Mouse (Mus musculus): ENCODE measurements around the gene Cnnm2.
A peak's percentile ranks its signal among the peaks of the same experiment; 100 is the strongest.

The Cnnm2 gene

DNA sequence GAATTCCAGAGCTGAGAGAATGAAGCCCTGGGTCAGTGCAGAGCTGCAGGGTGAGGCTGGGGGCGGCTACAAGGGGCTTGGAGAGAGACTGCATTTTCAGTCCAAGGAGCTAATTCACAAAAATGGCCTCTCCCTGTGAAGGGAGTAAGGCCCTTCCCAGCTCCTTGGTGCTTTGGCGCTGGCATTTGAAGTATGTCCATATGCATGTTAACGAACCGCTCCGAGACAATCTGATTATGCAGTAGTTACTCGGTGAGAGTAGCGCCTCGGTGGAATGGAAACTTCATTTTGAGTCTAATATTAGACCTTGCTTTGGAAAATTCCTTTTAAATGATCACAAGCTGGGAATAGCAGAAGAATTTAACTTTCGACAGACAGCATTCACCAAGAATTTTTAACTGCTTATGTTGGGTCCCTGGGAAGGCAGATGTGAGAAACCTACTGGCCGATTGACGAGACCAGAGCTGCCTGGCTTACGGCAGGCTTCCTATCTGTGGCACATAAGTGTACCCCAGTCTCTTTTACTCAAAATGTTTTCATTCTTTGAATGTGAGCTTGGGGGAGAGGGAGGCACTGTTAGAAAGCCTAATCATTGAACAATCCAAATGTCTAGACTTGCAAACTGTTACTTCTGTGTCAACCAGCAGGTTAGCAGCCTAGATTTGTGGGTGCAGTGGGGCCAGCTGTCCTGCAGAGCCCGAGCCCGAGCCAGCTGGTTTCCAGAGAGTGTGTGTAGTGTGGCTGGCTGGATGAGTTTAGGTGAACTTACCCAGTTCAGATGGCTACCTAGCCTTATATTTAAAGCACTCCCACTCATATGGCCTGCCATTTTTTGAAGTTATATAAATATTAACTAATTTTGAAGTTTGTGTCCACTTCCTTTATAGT lies 87.2 kb downstream of the Cnnm2 start:
- no peak for DNase-seq (ENCODE audit: low read depth, low spot score)

DNA sequence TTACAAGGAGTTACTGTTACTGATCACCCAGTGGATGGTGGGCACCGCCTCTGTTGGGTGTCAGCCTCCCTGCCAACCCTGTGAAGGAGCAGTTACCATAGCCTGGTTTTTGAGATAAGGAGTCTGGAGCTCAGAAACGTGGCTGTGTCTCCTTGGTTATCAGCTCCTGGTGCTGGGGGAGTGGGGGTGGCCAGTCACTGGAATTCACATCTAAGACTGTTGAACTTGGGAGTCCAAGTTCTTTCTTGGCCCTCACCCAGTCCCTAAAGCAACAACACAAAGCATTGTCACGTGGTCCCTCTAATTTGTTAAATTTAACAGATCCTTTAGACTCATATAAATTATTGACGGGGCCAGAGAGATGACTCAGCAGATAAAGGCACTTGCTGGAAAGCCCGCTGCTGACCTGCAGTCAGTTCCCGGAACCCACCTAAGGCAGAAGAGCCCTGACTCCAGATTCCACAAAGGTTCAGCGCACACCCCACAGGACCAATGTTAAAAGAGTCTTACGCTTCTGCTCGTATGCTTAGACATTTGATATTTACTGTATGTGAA lies 88.1 kb downstream of the Cnnm2 start:
- DNase-seq (ENCODE audit: low read depth, low spot score), result no peak

DNA sequence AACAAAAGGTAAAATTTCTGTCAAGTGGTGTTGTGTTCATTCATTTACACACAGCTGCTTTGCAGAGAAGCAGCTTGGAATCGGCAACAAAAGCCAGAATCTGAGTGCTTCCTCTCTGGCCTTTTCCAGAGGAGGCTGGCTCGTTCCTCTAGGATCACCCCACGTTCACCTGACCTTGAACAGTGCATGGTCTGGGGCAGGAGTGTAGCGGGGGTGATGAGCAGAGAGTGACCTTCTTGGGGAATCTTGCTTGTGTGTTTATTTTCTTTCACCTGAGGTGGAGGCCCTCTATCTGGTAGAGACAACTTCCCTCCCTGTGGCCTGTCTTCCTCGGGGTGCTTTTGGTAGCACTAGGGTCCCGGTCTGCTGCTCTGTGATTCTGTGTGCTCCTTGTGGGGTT lies 94.8 kb downstream of the Cnnm2 start:
- DNase-seq (ENCODE audit: low read depth, low spot score), result no peak

DNA sequence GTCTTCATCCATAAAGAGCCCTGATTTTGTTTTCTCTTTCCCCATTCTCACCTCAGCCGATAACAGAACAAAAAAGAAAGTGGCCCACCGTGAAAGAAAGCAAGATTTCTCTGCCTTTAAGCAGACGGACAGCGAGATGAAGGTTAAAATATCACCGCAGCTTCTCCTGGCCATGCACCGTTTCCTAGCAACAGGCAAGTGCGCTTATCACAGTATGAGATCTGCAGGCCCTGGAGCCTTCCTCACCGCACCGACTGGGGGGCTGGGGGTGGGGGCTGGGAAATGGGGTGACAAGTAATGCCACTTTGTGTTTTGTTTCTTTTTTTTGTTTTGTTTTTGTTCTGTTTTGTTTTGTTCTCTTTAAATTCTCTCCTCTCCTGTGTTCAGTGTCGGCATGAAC lies 95.4 kb downstream of the Cnnm2 start:
- no peak for DNase-seq (ENCODE audit: low read depth, low spot score)

DNA sequence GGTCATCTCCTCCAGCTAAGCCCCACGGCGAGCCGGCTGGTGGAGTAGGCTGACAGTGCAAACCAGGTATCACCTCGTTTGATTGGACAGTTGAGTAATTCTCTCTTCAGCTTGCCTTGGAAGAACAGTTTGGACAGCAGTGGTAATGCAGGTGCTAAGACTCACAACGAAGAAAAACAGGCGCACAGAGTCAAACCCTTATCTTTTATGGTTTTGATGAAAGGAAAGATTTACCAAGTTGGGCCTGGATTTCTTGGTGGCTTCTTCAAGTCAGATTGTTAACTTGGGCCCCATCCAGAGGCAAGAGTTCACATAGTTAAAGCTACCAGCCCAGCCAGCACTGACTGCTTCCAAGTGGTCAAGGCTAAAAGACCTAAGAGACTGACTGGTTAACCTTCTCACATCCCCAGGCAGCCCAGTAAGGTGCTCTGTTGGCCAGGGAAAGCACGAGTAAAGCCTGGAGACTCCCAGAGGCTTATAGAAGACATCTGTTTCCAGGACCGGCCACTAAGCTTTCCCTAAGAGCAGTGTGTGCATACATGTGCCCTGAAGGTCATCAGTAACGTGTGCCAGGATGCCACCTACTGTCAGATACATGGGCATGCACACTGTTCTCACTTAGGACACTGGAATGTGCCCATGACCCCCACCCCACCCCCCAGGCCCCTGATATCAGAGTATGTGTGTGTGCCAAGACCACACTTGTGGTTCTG lies 96.0 kb downstream of the Cnnm2 start:
- no peak for DNase-seq (ENCODE audit: low read depth, low spot score)

DNA sequence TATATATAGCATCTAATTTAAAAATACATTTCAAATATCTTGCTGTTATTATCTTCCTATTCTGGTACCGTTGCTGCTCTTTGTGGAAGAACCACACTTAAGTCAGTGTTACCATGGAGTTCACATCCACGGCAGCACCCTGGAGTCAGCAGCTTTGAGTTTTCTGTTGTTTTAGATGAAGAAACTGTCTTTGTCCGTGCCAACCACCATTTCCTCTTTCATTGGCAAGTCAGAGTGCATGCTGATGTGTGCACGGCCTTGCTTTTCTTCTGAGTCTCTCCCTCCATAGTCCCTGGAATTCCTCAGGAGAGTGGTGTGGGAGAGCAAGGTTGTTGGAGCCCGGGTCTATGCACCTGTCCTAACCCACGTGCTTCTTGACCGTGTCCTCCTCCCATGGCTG lies 96.8 kb downstream of the Cnnm2 start:
- no peak for DNase-seq (ENCODE audit: low read depth, low spot score)

DNA sequence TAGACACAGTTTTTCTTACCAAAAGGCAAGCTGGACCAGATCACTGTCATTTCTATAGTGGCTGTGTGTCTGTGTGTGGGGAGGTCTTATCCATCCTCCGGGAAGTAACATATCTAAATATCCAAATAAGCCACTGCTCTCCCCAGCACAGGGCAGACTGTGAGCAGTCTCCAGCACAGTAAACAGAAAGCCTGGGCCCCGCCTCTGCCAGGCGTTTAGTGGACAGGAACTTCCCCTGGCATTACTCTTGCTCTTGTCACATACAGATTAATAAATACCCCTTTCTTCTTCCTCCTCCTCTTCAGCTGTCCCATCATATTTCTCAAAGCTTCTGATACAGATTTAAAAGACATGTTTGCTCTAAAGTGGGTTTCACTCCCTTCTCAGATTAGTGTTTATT lies 101.2 kb downstream of the Cnnm2 start:
- no peak for DNase-seq (ENCODE audit: low read depth, low spot score)

DNA sequence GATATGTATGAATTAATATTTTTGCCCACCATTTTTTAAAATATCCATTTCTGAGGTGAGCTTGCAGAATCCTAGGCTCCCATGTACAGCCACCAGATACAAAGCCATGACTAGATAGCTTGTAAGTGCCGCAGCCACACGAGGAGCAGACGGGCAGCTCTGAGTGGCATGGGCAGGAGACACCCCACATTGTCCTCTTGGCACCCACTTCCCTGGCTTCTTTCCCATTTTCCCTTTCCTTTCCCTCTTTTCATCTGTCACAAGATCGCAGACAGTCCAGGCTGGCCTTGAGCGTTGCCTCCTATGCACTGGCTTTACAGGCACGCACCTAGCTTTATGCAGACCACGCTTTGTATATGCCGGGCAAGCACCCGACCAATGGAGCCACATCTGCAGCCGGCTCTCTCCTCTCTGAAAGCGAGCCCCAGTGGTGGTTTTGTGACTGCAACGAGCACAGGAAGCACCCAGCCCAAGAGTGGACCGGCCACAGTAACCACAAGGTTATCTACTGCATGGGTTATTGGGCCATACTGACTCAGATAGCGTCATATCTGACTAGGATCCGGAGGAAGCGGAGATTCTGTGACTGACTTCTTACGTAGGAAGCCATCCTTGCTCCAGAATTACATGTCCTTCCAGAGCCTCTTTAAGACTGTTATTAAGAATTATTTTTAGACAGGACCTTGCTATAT lies 102.0 kb downstream of the Cnnm2 start:
- DNase-seq (ENCODE audit: low read depth, low spot score), result no peak

DNA sequence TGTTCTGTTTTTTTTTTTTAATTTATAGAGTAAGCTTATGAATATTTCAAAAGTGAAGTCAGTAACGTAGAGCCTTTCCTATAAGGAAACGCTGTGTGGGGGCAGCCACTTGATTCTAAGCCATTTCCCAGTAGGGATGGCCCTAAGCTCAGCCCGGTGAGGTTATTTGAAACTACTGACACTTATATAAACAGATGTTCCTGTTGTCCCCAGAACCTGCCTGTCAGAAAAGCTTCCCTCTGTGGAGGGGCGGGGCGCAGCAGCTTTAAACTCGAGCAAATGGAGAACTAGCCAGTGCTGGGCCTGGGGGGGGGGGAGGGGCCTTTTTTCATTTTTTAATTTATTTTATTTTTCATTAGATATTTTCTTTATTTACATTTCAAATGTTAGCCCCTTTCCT lies 102.7 kb downstream of the Cnnm2 start:
- DNase-seq (ENCODE audit: low read depth, low spot score), result no peak

DNA sequence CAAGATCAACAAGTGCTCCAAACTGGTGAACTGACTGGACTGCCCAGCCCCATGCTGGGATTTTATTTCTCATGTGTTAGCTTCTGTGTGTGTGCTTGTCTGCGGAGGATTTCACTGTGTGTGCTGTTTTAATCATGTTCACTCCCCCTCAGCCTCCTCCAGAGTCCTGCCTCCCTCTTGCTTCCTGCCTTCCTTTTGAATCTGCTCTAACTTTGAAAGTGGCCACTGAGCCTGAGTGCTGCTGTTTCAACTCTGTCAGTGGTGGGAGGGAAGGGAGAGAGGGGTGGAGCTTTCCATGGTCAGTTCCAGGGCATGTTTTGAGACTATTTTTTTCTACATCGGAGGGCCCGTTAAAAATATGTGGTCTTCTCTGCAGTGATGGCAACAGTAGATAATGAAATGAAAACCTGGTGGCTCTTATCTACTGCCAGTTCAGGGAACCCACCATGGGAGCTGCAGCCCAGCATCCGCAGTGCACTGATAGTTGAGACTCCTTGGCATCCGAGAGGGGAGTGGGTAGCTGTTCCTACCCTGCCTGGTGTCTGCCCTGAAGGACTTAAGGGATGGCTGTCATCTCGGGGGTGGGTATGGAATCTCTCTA lies 103.4 kb downstream of the Cnnm2 start:
- DNase-seq (ENCODE audit: low read depth, low spot score), result no peak

DNA sequence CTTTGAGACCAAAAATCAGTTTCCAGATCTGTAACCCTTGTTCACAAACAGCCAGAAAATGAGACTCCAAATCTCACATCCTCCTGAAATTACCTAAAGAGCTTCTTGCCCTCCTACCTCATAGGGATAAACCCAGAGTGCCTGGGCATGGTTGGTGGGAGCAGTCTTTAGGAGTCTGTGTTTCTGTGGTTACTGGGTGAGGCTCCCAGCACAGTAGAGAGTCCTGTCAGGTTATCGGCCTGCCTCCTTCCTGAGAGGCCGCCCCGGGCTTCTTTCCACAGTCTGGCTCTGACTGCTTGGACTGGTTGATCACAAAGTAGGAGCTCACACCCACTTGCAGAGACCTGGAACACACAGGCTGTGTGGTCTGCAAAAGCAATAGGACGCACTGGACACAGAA lies 104.0 kb downstream of the Cnnm2 start:
- no peak for DNase-seq (ENCODE audit: low read depth, low spot score)

DNA sequence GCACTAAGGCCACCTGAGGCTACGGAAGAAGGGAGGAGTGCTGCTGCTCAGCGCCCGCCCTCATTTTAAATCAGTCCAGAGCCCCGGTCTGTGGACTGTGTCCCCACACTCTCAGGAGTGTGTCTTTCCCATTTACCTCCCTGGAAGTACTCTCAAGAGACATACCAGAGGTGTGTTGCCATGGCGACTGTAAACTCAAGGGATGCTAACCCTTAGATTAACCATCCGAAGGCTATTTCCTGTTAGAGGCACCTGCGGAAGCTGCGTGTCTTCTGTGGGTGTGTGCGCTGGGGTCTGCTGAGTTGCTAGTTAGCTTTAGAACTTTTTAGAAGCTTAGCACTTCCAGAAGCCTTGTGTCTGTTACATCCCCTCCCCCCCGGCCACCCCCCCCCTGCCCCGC lies 107.7 kb downstream of the Cnnm2 start:
- DNase-seq (ENCODE audit: low read depth, low spot score), result no peak

DNA sequence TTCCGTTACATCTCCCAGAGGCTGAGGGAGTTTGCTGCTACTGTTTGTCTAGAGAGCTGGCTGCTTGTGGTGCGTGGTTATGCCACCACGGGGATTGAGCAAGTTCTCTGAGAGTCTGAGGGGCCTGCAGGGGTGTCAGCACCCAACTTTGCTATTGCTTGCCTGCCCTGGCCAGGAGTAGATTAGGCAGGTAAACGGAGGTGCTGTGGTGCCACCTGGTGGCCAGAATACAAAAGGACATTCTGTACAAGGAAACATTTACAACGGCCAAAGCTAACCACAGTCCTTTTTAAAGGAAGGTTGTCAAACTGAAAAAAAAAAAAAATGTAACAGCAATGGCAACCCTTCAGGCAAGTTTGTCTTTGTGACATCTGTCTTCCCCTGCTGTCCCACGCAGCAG lies 108.1 kb downstream of the Cnnm2 start:
- DNase-seq (ENCODE audit: low read depth, low spot score), result peak; percentile 83

DNA sequence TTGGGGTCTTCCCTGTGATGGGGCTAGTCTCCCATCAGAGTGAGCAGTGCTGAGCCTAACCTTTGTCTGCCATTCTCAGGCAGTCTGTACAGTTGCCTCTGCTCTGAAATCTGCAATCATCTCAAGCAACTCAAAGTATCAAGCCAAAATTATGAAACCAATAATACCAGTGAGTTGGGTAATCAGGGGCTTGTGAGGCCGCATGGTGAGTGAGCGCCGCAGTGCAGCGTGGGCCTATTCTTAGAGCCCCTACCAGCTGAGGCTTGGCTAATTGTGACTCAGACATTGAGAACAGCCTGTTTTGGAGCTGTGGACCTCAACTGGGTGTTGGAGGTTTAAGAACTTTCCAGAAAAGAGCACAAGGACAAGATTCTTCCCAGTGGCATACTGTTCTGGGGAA lies 109.7 kb downstream of the Cnnm2 start:
- DNase-seq (ENCODE audit: low read depth, low spot score), result no peak

DNA sequence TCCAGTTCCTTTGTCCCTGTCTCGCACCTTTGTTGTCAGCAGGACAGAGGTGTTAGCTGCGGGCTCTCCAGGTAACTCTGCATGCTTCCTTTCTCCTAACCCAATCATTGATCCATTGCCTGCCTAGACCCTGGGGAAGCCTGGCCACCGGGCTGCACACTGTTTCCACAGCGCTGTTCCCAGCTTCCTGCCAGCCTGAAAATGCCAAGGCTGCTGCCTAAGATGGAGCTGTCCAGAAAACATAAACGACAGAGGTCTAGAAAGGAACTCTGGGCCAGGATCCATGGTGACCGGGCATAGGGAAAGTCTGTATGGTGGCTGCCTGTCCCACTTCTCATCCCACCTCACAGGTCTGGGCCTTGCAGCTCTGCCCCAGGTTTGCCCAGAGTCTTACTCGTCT lies 110.3 kb downstream of the Cnnm2 start:
- no peak for DNase-seq (ENCODE audit: low read depth, low spot score)

DNA sequence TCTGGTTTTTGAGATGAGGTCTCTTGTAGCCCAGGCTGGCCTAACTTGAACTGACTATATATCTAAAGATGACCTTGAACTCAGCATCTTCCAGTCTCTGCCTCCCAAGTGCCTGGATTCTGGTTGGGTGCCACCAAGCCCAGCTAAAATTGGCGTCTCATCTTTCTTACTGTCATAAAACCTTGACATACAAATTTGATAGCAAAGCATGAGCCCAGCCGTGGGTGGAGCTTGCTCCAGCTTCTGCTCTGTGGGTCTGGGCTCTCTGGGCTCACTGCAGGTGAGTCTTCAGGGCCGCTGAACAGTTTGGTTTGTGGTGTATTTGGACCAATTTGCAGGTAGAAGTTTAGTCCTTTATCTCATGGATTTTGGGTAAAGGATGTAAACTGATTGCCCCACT lies 112.5 kb downstream of the Cnnm2 start:
- no peak for DNase-seq (ENCODE audit: low read depth, low spot score)

DNA sequence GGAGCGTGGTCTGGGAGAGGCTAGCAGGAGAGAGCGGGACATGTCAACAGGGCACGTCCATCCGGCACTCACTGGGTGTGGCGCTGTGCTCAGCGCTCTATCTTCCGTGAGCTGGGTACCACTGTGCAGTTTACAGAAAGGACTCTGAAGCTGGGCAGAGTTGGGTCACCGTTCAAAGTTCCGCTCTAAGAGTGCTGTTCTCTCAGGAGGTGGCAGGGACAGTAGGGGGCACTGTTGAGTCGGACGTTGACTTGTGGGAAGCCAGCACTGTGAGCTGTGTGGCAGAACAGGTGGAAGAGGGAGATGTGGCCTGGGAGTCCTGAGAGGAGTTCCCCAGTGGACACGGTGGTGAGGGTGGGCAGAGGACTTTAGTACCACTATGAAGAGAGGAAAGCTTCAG lies 114.4 kb downstream of the Cnnm2 start:
- DNase-seq (ENCODE audit: low read depth, low spot score), result peak; percentile 72

DNA sequence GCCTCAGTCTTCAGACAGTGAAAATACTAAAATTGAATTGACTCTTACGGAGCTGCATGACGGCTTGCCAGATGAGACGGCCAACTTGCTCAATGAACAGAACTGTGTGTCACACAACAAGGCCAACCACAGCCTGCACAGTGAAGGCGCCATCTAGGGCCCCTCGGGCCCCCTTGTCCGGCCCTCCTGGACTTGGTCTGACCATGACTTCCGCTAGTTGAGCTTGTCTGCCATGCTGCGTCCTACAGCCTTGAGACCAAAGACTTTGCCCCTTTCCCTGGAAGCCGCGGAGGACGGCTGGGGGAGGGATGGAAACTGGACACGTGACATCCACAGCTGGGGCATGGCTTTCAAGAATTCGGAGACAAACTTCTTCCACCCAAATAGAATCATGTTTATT lies 116.5 kb downstream of the Cnnm2 start:
- DNase-seq (ENCODE audit: low read depth, low spot score), result no peak

DNA sequence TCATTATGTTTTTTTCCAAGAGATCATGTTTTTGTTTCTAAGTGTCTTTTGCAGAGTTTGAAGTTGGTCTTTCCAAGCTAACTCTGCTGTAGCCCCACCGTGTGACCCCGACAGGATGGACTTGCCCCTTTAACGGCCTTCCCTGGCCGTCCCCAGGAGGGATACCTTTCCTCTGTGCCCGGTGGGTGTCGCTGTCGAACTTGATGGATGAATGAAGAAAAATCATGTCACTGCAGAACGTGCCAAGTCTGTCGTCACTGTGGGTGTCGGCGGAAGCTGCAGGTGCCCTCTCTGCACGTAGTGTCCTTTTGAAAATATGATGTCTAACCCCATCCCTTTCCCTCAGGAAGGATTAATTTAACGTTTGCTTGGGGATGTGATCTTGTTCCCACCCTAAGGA lies 117.0 kb downstream of the Cnnm2 start:
- DNase-seq (ENCODE audit: low read depth, low spot score), result no peak

DNA sequence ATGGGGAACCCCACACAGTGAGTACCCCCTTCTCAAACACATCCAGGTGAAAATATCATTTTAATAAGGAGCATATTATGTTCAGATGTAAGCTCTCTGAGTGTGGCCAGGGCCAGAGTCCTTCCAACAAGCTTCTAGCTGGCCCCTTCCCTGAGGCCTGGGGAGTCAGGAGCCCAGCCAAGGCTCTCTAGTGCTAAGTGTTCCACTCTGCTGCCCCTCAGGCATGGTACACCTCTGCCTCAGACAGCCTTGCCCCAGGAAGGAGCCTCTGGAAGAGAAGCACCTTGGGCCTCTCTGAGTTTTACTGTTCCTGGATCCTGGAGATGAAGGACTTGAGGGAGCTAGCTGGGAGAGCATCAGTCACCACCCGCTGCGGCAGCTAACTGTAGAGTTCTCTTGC lies 118.5 kb downstream of the Cnnm2 start:
- no peak for DNase-seq (ENCODE audit: low read depth, low spot score)

DNA sequence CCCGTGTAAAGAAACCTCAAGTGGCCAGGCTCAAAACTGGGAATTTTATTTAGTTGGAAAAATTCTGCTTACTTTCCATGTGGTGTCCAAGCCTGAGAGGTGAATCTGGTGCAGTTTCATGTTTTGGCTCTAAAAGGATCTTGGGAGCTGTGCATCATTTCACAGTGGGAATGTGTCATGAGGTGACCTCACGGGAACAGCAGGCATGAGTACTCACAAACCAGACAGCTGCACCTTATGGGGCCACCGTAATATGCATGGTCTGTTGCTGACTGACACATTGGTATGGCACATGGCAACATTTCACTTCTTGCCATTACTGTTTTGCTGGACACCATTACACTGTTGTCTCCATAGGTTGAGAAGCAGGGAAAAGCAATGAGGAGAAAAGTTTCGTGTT lies 124.0 kb downstream of the Cnnm2 start:
- no peak for DNase-seq (ENCODE audit: low read depth, low spot score)

DNA sequence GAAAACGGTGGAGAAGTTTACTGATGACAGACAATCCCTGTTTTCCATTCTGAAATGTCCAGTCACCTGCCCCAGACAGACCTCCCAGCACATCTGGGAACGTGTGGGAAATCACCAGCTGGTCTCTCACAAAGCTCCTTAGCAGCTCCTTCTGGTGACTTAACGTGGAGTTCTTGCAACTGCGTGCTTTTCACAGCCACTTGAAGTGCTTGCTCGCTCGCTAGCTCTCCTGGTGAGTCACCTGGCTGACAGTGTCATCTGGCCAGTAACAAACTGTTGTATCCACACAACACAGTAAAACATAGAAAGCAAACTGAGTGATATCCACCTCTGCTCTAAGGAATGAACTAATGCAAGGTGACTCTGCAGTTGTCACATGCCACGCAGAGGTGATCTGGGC lies 125.4 kb downstream of the Cnnm2 start:
- DNase-seq (ENCODE audit: low read depth, low spot score), result no peak
